Comparison of ENCODE assay signal across 19 mouse cellular contexts in the genomic region with DNA sequence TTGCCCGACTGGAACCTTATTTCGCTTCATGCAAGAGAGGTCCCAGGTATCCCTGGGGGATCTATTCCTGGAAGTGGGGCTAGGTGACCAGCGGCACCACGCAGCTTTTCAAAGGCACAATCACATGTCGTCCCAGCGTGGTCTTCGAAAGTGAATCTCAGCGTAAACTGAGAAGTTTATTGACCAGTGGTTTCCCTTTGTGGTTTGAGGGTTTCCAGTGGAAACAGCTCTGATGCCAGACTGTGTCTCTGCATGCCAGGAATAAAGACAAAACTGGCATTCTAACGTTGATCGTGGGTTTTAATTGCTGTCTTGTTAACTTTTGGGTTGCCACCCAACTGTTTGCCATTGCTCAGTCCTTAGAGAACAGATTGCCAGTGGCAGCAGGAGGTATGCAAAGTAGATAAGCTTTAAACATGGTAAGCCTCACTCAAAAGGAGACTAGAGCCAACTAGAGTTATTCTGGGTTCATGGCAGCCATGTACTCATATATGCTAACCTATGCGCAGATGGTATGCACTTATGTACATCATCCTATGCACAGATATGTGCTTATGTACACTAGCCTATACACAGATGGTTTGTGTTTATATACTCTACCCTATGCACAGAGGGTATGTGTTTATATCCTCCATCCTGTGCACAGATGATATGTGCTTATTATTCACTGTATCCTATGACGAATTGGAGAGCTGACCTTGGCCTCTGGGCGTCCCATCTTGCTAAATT.
A peak's percentile ranks its signal among the peaks of the same experiment; 100 is the strongest.
DNase-seq lines count a peak whose midpoint lies in the region; ATAC-seq and TF ChIP-seq lines count a peak whose summit lies in the region.
"Had no signal": no experiment of that assay in that cellular context is flagged by ENCODE, and none has a peak within 500 bp of the region (broad histone marks: within the 10 kb centered on the region; RNA-seq: fewer than 3 reads in every experiment).

No protein-coding gene starts in this region.

- no peak overlapping the region for H3K27ac ChIP-seq in heart, embryonic 11.5 days (ENCODE audit: low read depth, low read length)
- no peak overlapping the region for H3K27ac ChIP-seq in CH12.LX (ENCODE audit: insufficient read depth, low read depth)
- no peak overlapping the region for H3K27ac ChIP-seq in left cerebral cortex, adult 2 months
- H3K27ac ChIP-seq: limb, embryonic 12.5 days had no signal

- no peak for ATAC-seq in heart, embryonic 11.5 days (replicated peaks; ENCODE audit: insufficient number of reproducible peaks, low FRiP score, low TSS enrichment)
- peak; percentile 63 for ATAC-seq in common myeloid progenitor, adult 5-6 weeks (replicated peaks; ENCODE audit: low read depth, poor library complexity, severe bottlenecking)
- ATAC-seq: activated CD4-positive, CD25-positive, alpha-beta regulatory T cell, adult 4 months; CD4-positive, CD25-positive, alpha-beta regulatory T cell, adult 4 months; hindbrain, embryonic 16.5 days; liver, postnatal 0 days had no signal

- H3K79me2 ChIP-seq in CH12.LX (replicated peaks; ENCODE audit: control insufficient read depth, extremely low read depth, insufficient read depth, poor library complexity, severe bottlenecking), result no peaks in the 10 kb centered on the region

- TF ChIP-seq RAD21 in CH12.LX (IDR thresholded peaks at IDR 0.05; ENCODE audit: low read depth, low read length), result no peak

- H3K36me3 ChIP-seq in heart, embryonic 11.5 days (ENCODE audit: control insufficient read depth, insufficient read depth, low read length), result no peaks in the 10 kb centered on the region
- H3K36me3 ChIP-seq in CH12.LX (replicated peaks in 1 of 2; ENCODE audit: control insufficient read depth in 1 of 2, insufficient read depth in 1 of 2, low read length in 1 of 2), result no peaks in the 10 kb centered on the region

- H3K4me2 ChIP-seq in heart, embryonic 11.5 days, result no peak overlapping the region
- H3K4me2 ChIP-seq in CH12.LX (ENCODE audit: insufficient read depth, low read depth, poor library complexity, severe bottlenecking), result no peak overlapping the region; the same call in 1 of the 2 replicates
- H3K4me2 ChIP-seq: limb, embryonic 12.5 days had no signal

- no peaks in the 10 kb centered on the region for H3K9me3 ChIP-seq in heart, embryonic 11.5 days (replicated peaks; ENCODE audit: control insufficient read depth, low read length)
- peaks cover 8% of the 10 kb centered on the region for H3K9me3 ChIP-seq in CH12.LX (replicated peaks; ENCODE audit: low read length)
- H3K9me3 ChIP-seq: limb, embryonic 12.5 days had no signal

- H3K27me3 ChIP-seq in heart, embryonic 11.5 days (ENCODE audit: control insufficient read depth, insufficient read depth, low read length), result no peaks in the 10 kb centered on the region
- H3K27me3 ChIP-seq in CH12.LX (replicated peaks), result peaks cover 79% of the 10 kb centered on the region
- H3K27me3 ChIP-seq: limb, embryonic 12.5 days had no signal

- no peak for TF ChIP-seq CTCF in CH12.LX (conservative IDR thresholded peaks at IDR 0.05 in 1 of 2, IDR thresholded peaks at IDR 0.05 in 1 of 2; ENCODE audit: low read depth in 2 of 2, low read length in 2 of 2)
- TF ChIP-seq CTCF in left cerebral cortex, adult 2 months (IDR thresholded peaks at IDR 0.05), result no peak

- TF ChIP-seq EP300 in CH12.LX (IDR thresholded peaks at IDR 0.05; ENCODE audit: low read length), result no peak

- no peak for TF ChIP-seq POLR2A in CH12.LX (IDR thresholded peaks at IDR 0.05; ENCODE audit: low read depth, low read length)

- H3K4me1 ChIP-seq in heart, embryonic 11.5 days (ENCODE audit: control insufficient read depth, insufficient read depth, low read length), result no peaks in the 10 kb centered on the region
- H3K4me1 ChIP-seq in CH12.LX (ENCODE audit: control insufficient read depth in 1 of 2, insufficient read depth in 2 of 2), result peaks cover 16 to 29% of the 10 kb centered on the region in 2 experiments

- no peak overlapping the region for H3K4me3 ChIP-seq in heart, embryonic 11.5 days (ENCODE audit: low read depth, low read length)
- no peak overlapping the region for H3K4me3 ChIP-seq in CH12.LX (replicated peaks in 1 of 3; ENCODE audit: low read depth in 2 of 3, low read length in 2 of 3, poor library complexity in 1 of 3)
- no peak overlapping the region for H3K4me3 ChIP-seq in left cerebral cortex, adult 2 months
- H3K4me3 ChIP-seq: limb, embryonic 12.5 days had no signal

- peak; percentile 23 for DNase-seq in heart, adult 11 months
- DNase-seq in CH12.LX (ENCODE audit: extremely low read depth), result no peak
- peak; percentile 65 to 75 for DNase-seq in layer of hippocampus, adult 8-10 months (ENCODE audit: low spot score in 2 of 2)
- DNase-seq in kidney, postnatal 10 days, result no peak
- no peak for DNase-seq in left cerebral cortex, adult 2 months (ENCODE audit: extremely low spot score in 1 of 2, low spot score in 2 of 2)
- DNase-seq in embryo, embryonic 10.5 days (ENCODE audit: low spot score), result no peak
- DNase-seq: adrenal gland, postnatal 36 days; cerebellum, adult 11-12 months; kidney, adult 9 months; liver, postnatal 0 days; lung, postnatal 4 days; right cerebral cortex, adult 18-20 months; thymus, postnatal 14 days had no signal

- dilution Hi-C loops in CH12.LX (cut with MboI; ENCODE audit: extremely low pct_ligation_motif_present, extremely low pct_unique_long_range_greater_than_20kb, low sequenced_read_pairs), result no loop called here

- H3K9ac ChIP-seq in heart, embryonic 11.5 days (ENCODE audit: low read depth, low read length), result no peak overlapping the region
- H3K9ac ChIP-seq in CH12.LX (ENCODE audit: insufficient read depth, low read depth), result no peak overlapping the region
- H3K9ac ChIP-seq: limb, embryonic 12.5 days; liver, postnatal 0 days had no signal

- intact Hi-C loops in left cerebral cortex, adult 2 months (cut with DNase I), result no loop called here

- WGBS in heart, embryonic 11.5 days (ENCODE audit: insufficient replicate concordance), result 84% methylated on average over 13 of the region's 13 CpGs

- in situ Hi-C loops in CH12.LX (cut with MboI; ENCODE audit: low pct_ligation_motif_present, low pct_unique_long_range_greater_than_20kb, low sequenced_read_pairs), result no loop called here

TF ChIP-seq in CH12.LX, 34 proteins besides CTCF, POLR2A, EP300 and RAD21:
- TF ChIP-seq BHLHE40 (IDR thresholded peaks at IDR 0.05; ENCODE audit: low read depth, low read length), result peak; percentile 21; the same call in 1 of the 2 replicates
- 0 out of 2 replicates have a peak, but pooled peaks have one; percentile 30 for TF ChIP-seq MAFK (IDR thresholded peaks at IDR 0.05; ENCODE audit: insufficient replicate concordance, low read length)
- TF ChIP-seq ZC3H11A (IDR thresholded peaks at IDR 0.05; ENCODE audit: low read depth, low read length), result no peak

Comparison
In these comparisons a context has a peak if more than half of its experiments do, and no peak if none do; other contexts are left out.
1. DNase-seq: peak in heart, adult 11 months (single experiment) and layer of hippocampus, adult 8-10 months (2 of 2); none in CH12.LX (single experiment), kidney, postnatal 10 days (single experiment), left cerebral cortex, adult 2 months (0 of 2) and embryo, embryonic 10.5 days (single experiment).